Mouse (Mus musculus) liver, embryonic 14.5 days (tissue): ENCODE measurements around the gene Ltbr.

ENCODE experiments used
- CTCF ChIP-seq: IDR thresholded peaks from 2 replicates; pipeline ENCODE4 v1.5.1; 2016; ENCODE audit warnings: antibody characterized with exemption, low read depth, control low read depth
- EP300 ChIP-seq: IDR thresholded peaks from 2 replicates; pipeline ENCODE4 v1.6.1; 2016; ENCODE audit warnings: antibody characterized with exemption, low read depth

- TF ChIP-seq EP300 (no peak), CTCF (no peak)
Measured at GRCm38 (mm10) chr6:125314231-125314563, 512 bp upstream of the Ltbr start.
